In the genomic region with DNA sequence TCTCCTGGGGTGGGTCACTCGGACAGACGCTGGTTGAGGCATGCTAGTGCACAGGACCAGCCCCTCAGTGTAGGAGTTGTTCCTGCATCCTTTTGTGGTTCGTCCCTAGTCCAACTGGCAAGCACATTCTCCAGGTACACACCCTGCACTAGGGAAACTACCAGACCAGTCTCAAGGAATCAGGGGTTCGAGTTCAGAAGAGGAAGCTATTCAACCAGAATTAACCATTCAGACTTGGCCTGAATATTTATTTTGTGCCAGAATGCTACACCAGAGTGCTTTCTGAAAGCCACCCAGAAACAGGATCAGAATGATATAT, we compare ENCODE assay signal across 7 mouse cellular contexts. TPM values are rescaled to one million over a fixed set of nuclear protein-coding genes. Genes with fewer than 3 reads are reported as not detected.
DNase-seq lines count a peak whose midpoint lies in the region; ATAC-seq and TF ChIP-seq lines count a peak whose summit lies in the region.

No protein-coding gene starts in this region.

- WGBS in lung, embryonic 15.5 days: 6% methylated on average over 4 of the region's 4 CpGs
- 9% methylated on average over 4 of the region's 4 CpGs for WGBS in forebrain, embryonic 10.5 days
- 14% methylated on average over 4 of the region's 4 CpGs for WGBS in limb, embryonic 11.5 days
- 3% methylated on average over 4 of the region's 4 CpGs for WGBS in olfactory bulb, adult 2 months

- H3K9me3 ChIP-seq in lung, embryonic 15.5 days: no peaks in the 10 kb centered on the region
- H3K9me3 ChIP-seq in forebrain, embryonic 10.5 days: no peaks in the 10 kb centered on the region
- H3K9me3 ChIP-seq in limb, embryonic 11.5 days (ENCODE audit: control insufficient read depth, low read length): no peaks in the 10 kb centered on the region

- H3K4me3 ChIP-seq in lung, embryonic 15.5 days: peak overlapping the region; percentile 72
- peak overlapping the region; percentile 79 for H3K4me3 ChIP-seq in forebrain, embryonic 10.5 days
- peak overlapping the region; percentile 74 for H3K4me3 ChIP-seq in limb, embryonic 11.5 days (ENCODE audit: low read depth, low read length)
- H3K4me3 ChIP-seq in olfactory bulb, adult 2 months (ENCODE audit: insufficient read depth, low read depth, low read length): peak overlapping the region; percentile 64

- no peak; the same call in 1 of the 2 replicates for TF ChIP-seq POLR2A in olfactory bulb, adult 2 months (IDR thresholded peaks at IDR 0.05; ENCODE audit: insufficient read depth, low read depth, low read length)

- H3K9ac ChIP-seq in lung, embryonic 15.5 days: peak overlapping the region; percentile 71
- H3K9ac ChIP-seq in limb, embryonic 11.5 days (ENCODE audit: low read length): peak overlapping the region; percentile 74

- H3K4me2 ChIP-seq in lung, embryonic 15.5 days: peak overlapping the region; percentile 77
- H3K4me2 ChIP-seq in limb, embryonic 11.5 days (ENCODE audit: low read depth, severe bottlenecking): peak overlapping the region; percentile 96

- peak overlapping the region; percentile 58 for H3K27ac ChIP-seq in lung, embryonic 15.5 days
- H3K27ac ChIP-seq in forebrain, embryonic 10.5 days: peak overlapping the region; percentile 87
- H3K27ac ChIP-seq in limb, embryonic 11.5 days (replicated peaks; ENCODE audit: low read depth, low read length): no peak overlapping the region
- H3K27ac ChIP-seq in olfactory bulb, adult 2 months (ENCODE audit: insufficient read depth, low read depth, low read length): no peak overlapping the region

- DNase-seq in lung, postnatal 14 days: no peak
- DNase-seq in forebrain, embryonic 10.5 days (ENCODE audit: extremely low spot score, low spot score): no peak
- DNase-seq in limb, embryonic 11.5 days (ENCODE audit: low spot score): no peak
- no peak for DNase-seq in spleen, postnatal 36 days (ENCODE audit: low spot score in 2 of 2)
- no peak for DNase-seq in left cerebral cortex, adult 9 months (ENCODE audit: low spot score in 2 of 2)

- TF ChIP-seq CTCF in olfactory bulb, adult 2 months (IDR thresholded peaks at IDR 0.05; ENCODE audit: insufficient read depth, low read depth, low read length): no peak

- ATAC-seq in lung, embryonic 15.5 days (ENCODE audit: borderline replicate concordance, extremely low read depth, low FRiP score, low TSS enrichment): no peak
- ATAC-seq in limb, embryonic 11.5 days (ENCODE audit: insufficient number of reproducible peaks, low FRiP score, low TSS enrichment, low read depth): no peak

- no peaks in the 10 kb centered on the region for H3K36me3 ChIP-seq in lung, embryonic 15.5 days
- peaks cover 18% of the 10 kb centered on the region for H3K36me3 ChIP-seq in forebrain, embryonic 10.5 days (replicated peaks)
- peaks cover under 1% of the 10 kb centered on the region; the same call in 1 of the 2 replicates for H3K36me3 ChIP-seq in limb, embryonic 11.5 days (ENCODE audit: control insufficient read depth, insufficient read depth, low read length)

- peaks cover 14% of the 10 kb centered on the region for H3K4me1 ChIP-seq in lung, embryonic 15.5 days
- peaks cover 27% of the 10 kb centered on the region for H3K4me1 ChIP-seq in forebrain, embryonic 10.5 days
- peaks cover 4% of the 10 kb centered on the region; the same call in 1 of the 2 replicates for H3K4me1 ChIP-seq in limb, embryonic 11.5 days (ENCODE audit: control insufficient read depth, insufficient read depth, low read length)
- 0 out of 2 replicates have a peak, but pooled peaks cover 4% of the 10 kb centered on the region for H3K4me1 ChIP-seq in olfactory bulb, adult 2 months (ENCODE audit: control insufficient read depth, insufficient read depth, low read length)

- no peaks in the 10 kb centered on the region for H3K27me3 ChIP-seq in lung, embryonic 15.5 days
- H3K27me3 ChIP-seq in forebrain, embryonic 10.5 days (ENCODE audit: poor library complexity, severe bottlenecking): no peaks in the 10 kb centered on the region
- H3K27me3 ChIP-seq in limb, embryonic 11.5 days (ENCODE audit: control insufficient read depth, insufficient read depth, low read length): no peaks in the 10 kb centered on the region

RNA-seq across cellular contexts. Expression of a gene that starts 0.3 kb away (rescaled TPM):
- 38.9 and 41.9 TPM in 2 replicates for polyA plus RNA-seq in lung, embryonic 15.5 days (2015; fragmentation: Nextera tagmentation; extraction: Ambion mirVana)
- 21.3 and 26.3 TPM in 2 replicates for polyA plus RNA-seq in forebrain, embryonic 10.5 days (2016; fragmentation: Nextera tagmentation; extraction: Ambion mirVana)
- 20.1 and 20.9 TPM in 2 replicates for polyA plus RNA-seq in limb, embryonic 11.5 days (2014; fragmentation: Nextera tagmentation; extraction: Ambion mirVana)
- polyA plus RNA-seq in olfactory bulb, adult 2 months (2012; ENCODE audit: insufficient read depth, insufficient read length, low replicate concordance, missing spikeins): not detected in 2 replicates

RNA-seq across cellular contexts. Expression of a gene that starts 37.4 kb away (rescaled TPM):
- polyA plus RNA-seq in lung, embryonic 15.5 days (2015; fragmentation: Nextera tagmentation; extraction: Ambion mirVana): 37.1 and 40.8 TPM in 2 replicates
- 45.4 and 48.6 TPM in 2 replicates for polyA plus RNA-seq in forebrain, embryonic 10.5 days (2016; fragmentation: Nextera tagmentation; extraction: Ambion mirVana)
- 44.3 and 47.9 TPM in 2 replicates for polyA plus RNA-seq in limb, embryonic 11.5 days (2014; fragmentation: Nextera tagmentation; extraction: Ambion mirVana)
- polyA plus RNA-seq in olfactory bulb, adult 2 months (2012; ENCODE audit: insufficient read depth, insufficient read length, low replicate concordance, missing spikeins): not detected in 2 replicates

RNA-seq across cellular contexts. Expression of a gene that starts 40.9 kb away (rescaled TPM):
- 0.35 TPM in 2 replicates for polyA plus RNA-seq in lung, embryonic 15.5 days (2015; fragmentation: Nextera tagmentation; extraction: Ambion mirVana)
- not detected in 2 replicates for polyA plus RNA-seq in forebrain, embryonic 10.5 days (2016; fragmentation: Nextera tagmentation; extraction: Ambion mirVana)
- 0.12 and 0.13 TPM in 2 replicates for polyA plus RNA-seq in limb, embryonic 11.5 days (2014; fragmentation: Nextera tagmentation; extraction: Ambion mirVana)
- not detected in 2 replicates for polyA plus RNA-seq in olfactory bulb, adult 2 months (2012; ENCODE audit: insufficient read depth, insufficient read length, low replicate concordance, missing spikeins)

Comparison
In these comparisons a context has a peak if more than half of its experiments do, and no peak if none do; other contexts are left out.
1. H3K27ac ChIP-seq: peak in lung, embryonic 15.5 days (single experiment) and forebrain, embryonic 10.5 days (single experiment); none in limb, embryonic 11.5 days (single experiment) and olfactory bulb, adult 2 months (single experiment).
2. Peak in every context shown above with its lines, with median percentiles within 50 percentile points of each other: H3K4me3 ChIP-seq.